Mouse (Mus musculus) kidney, postnatal 4 days (tissue): ENCODE measurements around the gene Msgn1.

Experiments used
- DNase-seq, 2 experiments: peaks; one replicate each; pipeline ENCODE4 v3.0.0; 2021; ENCODE audit warnings: mixed read lengths in 2 of 2

Gene Msgn1

DNA sequence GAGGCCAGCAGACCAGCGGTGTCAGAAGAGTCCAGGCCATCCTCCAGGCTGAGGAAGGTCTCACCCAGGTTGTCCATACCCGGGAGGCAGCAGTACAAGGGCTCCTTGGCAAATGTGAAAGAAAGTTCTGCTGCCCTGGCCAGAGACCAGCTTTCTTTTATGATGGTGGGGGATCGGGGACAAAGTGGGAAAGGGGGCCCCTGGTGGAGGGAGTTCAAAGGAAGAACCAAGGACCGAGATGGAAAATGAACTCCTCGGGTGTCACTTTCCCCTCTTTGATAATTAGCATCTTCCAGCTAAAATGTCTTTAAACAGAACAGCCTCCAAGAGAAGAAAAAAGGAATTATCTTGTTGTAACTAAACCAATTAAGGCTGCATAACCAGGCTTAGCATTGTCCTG, at the start of gene Msgn1:
Gene Msgn1, minus strand, starts transcription at position 101 of the 400 bp plus-strand sequence.
- DNase-seq: no peak

GRCm38 (mm10) chr12:11250322-11250721, 41.5 kb upstream of the Msgn1 start:
- no peak for DNase-seq

GRCm38 (mm10) chr12:11247460-11247859, 38.7 kb upstream of the Msgn1 start:
- no peak for DNase-seq

GRCm38 (mm10) chr12:11235996-11236395, 27.2 kb upstream of the Msgn1 start:
- no peak for DNase-seq

DNA sequence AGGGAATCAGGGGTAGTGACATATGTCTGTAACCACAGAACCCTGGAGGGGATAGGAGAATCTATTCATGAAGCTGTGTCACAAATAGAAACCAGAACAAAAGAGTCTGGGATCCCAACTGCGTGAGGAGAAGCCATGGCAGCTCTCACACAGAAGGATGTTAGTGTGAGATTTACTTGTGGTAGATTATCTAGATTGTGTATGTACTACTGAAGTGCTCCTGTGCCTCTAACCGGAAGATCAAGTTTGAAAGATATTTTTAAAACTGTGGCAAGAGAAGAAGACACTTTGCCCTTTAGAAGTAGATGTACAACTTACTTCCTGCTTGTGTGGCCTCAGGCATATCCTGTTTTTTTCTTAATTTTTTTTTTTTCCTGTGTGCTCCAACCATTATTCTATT, 21.5 kb upstream of the Msgn1 start:
- no peak for DNase-seq

- DNase-seq: peak; percentile 9 to 44
These were observed 17.9 kb upstream of the Msgn1 start for GRCm38 (mm10) chr12:11226529-11227268.

DNA sequence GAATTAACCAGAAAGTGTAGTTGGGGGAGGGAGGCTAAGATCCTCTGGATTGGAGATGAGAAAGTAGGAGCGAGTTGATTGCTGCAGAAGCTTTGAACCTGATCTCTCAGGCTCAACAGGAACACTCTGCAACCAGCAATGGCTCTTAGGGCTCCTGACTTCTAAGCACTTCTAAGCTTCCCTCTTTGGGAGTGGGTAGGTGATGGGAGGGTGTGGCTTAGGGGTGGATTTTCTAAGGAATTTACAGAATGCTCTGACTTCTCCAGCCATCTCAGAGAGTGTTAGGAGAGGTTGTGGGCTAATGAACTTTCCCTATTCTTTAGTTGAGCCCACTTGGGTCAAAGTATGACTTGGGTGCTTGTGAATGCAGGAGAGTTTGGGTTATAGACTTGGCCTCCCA, 17.4 kb upstream of the Msgn1 start:
- no peak for DNase-seq

DNA sequence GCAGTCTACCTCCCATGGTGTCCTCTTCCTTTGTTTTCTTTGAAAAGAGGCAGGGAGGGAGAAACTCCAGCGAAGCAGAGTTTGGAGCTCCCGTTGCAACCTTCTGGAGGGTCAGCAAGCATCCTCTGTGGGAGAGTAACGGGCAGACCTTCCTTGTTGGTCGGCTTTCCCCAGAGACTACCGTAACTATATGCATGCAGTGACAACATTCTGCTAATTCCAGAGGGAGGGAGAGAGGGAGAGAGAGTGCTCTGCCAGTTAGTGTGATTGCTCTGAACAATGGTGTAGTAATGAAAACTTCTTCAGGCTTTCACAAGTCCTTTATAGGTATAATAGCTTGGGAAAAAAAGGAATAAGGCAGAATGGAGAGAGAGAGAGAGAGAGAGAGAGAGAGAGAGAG, 15.9 kb upstream of the Msgn1 start:
- no peak for DNase-seq

DNA sequence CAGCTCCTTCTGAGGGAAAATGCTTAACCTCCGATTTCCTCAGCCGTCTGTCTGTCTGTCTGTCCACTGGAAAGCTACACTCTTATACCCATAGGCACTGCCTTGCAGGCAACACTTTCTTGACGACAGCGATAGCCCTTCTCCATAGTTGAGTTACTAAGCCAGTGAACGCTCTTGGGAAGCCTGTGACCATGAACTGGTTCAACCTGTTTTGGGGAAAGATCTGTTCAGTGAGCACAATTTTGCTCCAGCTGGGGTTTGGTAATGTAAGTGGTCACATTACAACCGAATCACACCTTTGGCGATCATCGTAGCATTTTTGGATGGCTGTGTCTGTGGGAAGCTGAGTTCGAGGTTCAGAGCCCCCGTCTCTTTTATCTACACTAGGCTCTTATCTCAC, 14.3 kb upstream of the Msgn1 start:
- DNase-seq: peak in 1 of 2 experiments; percentile 12

- no peak for DNase-seq
These were observed 13.8 kb upstream of the Msgn1 start for GRCm38 (mm10) chr12:11222566-11222965.

GRCm38 (mm10) chr12:11221524-11222330, 13.0 kb upstream of the Msgn1 start:
- DNase-seq: peak; percentile 36 to 50

DNA sequence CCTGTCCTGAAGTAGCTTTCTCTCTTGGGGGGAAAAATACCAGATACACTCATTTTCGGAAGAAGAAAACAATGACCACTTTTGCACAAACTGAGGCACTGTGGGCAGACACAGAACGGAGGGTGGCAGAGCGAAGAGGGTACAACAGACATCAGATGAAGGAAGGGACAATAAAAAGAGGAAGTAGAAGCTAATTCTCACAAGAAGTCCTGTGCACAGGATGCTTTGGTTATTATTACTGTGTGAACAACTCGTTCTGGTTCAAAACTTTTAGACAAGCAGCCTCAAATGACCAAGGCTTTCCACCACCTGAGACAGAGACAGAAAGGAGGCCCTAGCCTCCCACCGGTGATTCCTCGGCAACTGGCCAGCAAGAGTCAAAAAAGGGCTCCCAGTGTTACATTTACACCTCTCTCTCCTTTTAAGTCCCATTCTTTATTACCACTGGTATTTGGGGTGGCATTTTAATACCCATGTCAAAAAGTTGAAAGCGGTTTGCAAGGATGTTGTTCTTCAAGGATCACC, 9.0 kb upstream of the Msgn1 start:
- DNase-seq: no peak

DNA sequence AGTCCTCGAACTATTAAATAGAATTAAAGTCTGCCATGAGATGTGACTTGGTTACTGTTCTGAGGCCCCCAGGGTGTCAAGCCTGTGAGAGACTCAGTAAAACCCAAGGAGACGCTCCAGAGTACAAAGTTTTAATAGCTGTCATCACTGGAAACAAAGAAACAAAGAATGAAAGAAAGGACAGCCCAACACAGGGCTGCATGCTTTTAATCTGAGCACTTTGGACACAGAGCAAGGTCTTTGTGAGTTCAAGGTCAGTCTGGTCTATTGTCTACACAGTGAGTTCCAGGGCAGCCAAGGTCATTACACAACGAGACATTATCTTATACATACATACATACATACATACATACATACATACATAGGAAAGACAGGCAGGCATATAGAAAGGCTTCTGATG, 7.7 kb upstream of the Msgn1 start:
- DNase-seq: no peak

DNA sequence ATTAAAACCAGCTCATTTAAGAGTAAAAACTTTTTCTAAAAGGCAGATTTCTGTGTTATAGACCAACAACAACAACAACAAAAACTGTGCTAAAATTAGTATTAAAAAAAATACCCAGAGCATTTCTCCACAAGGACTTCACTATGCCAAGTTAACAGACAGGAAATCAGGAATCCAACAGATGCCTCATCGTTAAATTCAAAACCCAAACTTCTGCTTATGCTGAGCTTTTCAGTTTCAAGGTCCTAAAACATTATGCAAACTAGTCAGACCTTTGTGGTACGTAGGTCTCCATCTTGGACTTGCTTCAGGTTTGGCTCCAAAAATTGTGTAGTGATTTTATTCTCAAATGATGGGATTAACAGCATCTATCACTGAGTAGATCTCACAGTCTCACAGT, 6.8 kb upstream of the Msgn1 start:
- DNase-seq: no peak

GRCm38 (mm10) chr12:11214776-11215175, 6.0 kb upstream of the Msgn1 start:
- DNase-seq: no peak

DNA sequence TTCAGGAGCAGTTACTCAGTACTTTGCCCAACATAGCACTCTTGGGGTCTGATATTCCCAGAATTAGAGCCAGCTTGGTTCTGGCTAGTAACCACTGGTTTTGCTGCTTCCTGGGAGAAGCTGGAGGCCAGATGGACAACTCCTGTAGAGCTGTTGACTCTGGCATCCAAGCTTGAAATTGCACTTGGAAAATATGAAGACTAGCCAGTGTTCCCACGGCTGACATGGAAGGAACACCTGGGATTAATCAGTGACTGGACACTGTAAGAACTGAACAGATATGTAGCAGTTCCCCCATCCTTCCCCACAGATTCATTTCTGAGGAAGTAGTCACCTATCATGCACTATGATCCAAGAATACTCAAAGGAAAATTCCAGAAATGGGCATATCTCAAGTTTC, 4.1 kb upstream of the Msgn1 start:
- no peak for DNase-seq

DNA sequence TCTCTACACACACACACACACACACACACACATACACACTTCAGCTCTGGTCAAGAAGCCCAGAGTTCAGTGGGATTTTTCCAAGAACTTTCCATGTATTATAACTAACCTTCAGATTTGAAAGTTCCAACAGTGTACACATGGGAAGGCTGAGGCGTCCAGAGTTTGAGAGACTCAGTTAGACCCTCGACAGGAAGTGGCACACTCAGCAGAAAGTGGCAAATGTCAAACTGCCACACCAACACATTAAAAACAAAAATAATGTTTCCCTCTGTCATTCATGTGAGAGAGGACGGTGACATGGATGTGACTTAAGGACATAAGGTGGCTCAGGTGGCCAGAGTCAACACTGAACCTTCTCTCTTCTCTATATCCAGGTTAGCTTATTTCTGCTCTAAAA, 1.6 kb upstream of the Msgn1 start:
- no peak for DNase-seq

DNA sequence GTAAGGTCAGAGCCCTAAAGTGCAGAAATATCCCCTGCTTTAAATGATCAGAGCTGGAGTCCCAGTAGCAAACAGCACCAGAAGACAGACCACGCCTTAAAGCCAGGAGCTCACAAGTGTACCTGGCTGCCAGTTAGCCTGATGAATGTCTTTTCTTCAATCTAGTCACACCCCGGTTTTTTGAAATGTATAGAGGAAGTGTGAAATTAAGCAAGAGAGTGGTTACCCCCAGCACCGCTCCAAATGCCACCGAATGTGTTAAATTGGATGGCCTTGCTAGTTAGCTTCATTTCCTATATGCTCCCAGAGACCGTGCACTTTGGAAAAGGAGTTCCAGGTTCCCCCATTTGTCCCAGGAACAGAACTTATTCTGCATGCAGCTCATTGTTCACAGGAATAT, 864 bp upstream of the Msgn1 start:
- DNase-seq: no peak

- no peak for DNase-seq
These were observed 2.5 kb downstream of the Msgn1 start for GRCm38 (mm10) chr12:11206321-11206720.

DNA sequence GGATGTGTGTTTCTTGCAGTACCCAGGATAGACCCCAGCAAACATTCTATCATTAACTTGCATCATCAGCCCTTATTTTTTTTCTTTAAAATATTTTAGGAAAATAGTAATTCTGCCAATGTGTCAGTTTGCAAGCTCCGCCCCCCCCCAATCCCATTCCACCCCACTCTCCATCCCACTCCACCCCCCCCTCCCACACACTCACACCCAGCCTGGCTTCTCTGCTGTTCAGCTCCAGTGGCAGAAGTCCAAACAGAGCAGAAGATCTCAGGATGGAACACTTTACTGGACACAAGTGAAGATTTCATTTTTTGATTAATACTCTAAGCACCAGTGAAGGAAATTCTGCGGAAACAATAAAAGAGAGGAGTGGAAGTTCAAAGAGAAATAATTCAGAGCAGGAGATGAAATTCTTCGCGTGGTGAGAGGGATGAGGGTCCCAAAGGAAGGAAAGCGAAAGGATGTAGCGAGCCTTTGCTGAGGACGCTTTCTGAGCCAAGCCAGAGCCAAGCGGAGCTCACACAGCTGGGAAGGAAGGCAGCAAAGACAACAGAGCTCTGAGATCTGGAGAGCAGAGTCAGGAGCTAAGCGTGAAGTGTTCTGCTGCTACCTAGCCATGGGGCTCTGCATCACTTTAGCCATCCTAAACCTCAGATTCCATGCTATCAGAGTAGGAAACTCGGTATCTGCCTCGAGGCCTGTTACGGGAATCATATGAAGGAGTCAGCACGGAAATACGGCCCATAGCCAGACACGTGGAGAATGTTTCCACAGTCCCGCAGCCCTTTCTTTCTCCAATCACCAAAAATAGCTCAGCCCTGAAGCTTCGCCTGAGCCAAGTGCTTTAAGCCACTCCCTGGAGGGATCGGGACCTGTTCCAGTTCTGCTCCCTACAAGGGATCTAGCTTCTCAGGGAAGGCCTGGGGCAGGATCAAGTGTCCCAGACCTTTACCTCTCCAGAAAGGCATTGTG, 4.8 kb downstream of the Msgn1 start:
- peak; percentile 43 to 61 for DNase-seq

DNA sequence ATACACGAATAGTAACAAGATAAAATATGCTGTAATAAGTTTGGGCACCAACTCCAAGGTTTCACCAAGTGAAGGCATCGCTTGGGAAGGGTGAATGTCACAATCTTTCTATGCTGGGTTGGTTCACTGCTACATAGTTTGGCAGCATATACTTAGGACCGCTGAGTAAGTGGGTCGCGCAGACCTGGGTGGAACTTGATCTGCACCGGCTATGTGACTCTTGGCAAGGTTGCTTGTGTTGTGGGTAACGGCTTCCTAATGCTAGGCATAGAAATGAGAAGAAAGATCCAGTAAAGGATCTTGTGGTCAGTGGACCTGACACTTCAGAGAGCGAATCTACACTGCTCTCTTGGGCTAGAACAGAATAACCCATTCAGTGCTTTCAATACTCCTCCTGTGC, 6.3 kb downstream of the Msgn1 start:
- no peak for DNase-seq

GRCm38 (mm10) chr12:11200711-11201110, 8.1 kb downstream of the Msgn1 start:
- DNase-seq: no peak

GRCm38 (mm10) chr12:11198551-11198950, 10.2 kb downstream of the Msgn1 start:
- no peak for DNase-seq
